Mouse (Mus musculus): ENCODE measurements at regions not wholly inside any gene's neighbourhood (a gene's known extent, or its start where the extent isn't known, plus 50 kb on each side); places are given as distances from the start of the nearest gene placed in this dataset.

DNA sequence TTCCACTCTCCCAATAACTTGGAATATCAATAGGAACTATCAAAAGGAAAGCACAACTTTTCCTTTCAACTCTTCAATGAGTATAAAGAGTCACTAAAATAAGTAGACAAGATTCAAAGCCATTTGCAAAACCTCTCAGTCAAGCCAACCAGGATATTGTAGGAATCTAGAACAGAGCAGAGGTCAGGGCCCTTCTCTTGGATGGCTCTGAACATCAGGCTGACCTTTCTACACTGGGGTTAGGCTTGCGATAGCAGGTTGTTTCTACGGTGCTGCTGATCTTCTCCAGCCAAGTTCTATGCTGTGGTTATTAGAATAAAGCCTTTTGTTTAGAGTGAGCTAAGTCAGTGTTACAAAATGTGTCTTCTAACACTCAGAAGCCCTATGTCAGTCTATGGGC, 658.6 kb downstream of the Ofcc1 start:
- DNase-seq (ENCODE audit: low spot score) = no peak

DNA sequence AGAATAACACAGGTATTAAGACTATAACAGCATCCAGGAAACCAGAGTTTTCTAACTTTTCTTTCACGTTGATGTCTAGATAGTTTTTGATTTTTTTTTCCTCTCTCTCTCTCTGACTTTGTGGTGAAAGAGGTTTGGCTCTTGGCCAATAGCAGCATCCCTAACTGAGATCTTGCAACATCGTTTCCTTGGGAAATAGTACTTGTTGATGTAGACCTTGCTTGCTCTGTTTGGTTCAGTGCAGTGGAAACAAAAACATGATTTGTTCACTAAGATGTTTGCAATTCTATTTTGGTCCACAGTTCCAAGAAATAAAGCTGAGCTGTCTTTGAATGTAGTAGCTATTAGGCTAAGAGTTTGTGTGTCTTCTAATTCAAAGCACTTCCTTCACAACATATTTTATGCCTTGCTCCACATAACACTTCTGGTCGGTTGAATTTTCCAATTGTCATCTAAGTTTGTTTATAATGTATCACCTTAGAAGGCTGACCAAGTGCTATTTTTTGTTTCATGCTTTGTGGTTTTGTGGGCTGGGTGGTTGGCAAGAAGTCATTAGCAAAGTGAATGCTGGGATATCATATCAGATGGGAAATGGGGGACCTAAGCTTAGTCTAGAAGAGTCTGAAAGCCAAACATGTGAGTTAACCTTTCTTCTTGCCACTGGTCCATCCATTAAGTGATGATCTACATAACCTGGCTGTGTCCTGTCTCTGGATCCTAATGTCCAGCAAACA, 669.8 kb downstream of the Ofcc1 start:
- no peak for DNase-seq (ENCODE audit: low spot score)

DNA sequence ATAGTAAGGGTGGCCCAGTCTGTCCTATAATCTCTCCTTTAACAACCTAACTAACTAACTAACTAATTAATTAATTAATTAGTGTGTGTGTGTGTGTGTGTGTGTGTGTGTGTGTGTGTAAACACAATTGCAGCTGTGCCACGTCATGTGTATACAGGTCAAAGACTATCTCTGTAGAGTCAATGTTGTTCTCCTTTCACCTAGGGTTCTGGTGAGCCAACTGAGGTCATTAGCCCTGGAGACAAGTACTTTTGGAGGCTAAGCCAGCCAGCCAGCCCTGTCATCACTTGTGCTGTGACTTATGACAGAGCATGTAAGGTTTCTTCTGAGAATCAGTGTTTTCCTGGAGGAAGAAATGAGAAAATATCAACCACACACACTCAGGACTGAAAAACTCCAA, 696.7 kb downstream of the Ofcc1 start:
- no peak for DNase-seq (ENCODE audit: low spot score)

- DNase-seq (ENCODE audit: low spot score) = no peak
These were observed 688.8 kb upstream of the Slc35b3 start for GRCm38 (mm10) chr13:39649457-39649856.

DNA sequence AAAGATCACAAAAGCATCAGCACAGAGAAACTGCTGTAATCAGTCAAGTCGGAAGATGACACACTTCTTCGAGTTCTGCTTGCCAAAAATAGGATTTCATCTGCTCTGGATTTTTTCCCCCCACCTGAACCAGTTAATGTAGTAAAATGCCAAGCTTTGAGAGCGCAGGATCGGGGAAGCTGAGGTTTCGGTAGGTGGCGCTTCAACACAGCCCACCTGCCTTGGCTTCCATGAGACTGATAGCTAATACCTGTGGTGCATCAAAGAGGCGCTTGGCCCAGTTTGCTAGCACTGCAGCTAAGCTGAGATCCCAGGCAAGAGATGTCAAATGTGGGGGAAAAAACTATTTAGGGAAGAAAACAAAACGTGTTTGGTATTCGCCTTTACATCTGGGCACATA, 686.7 kb upstream of the Slc35b3 start:
- peak; percentile 43 for DNase-seq (ENCODE audit: low spot score)

- DNase-seq (ENCODE audit: low spot score) = no peak
These were observed 670.9 kb upstream of the Slc35b3 start for GRCm38 (mm10) chr13:39631506-39632132.
